Mouse (Mus musculus) gastrocnemius, adult 2 months (tissue): ENCODE data around the gene Sdhaf1. TPM values are rescaled to one million over a fixed set of nuclear protein-coding genes. Genes with fewer than 3 reads are reported as not detected.

Experiments
- DNase-seq: peaks from one replicate; pipeline ENCODE4 v3.0.0; 2022
- H3K27ac ChIP-seq: fragments of 200-600 bp; 2 replicates; pipeline ENCODE4 v1.8.1; 2022; ENCODE audit warnings: mild to moderate bottlenecking
- H3K4me3 ChIP-seq: fragments of 200-600 bp; 2 replicates; pipeline ENCODE4 v1.8.1; 2022; ENCODE audit warnings: mild to moderate bottlenecking, moderate library complexity
- CTCF ChIP-seq: fragments of 200-600 bp; IDR thresholded peaks from 2 replicates; pipeline ENCODE4 v1.8.1; 2022; ENCODE audit warnings: antibody characterized with exemption, mild to moderate bottlenecking, moderate library complexity
- intact Hi-C: fragments of 180-260 bp; cut with DNase I; formaldehyde crosslinking; loops from one replicate; pipeline ENCODE4 v1.15.1; 2025
- total RNA-seq, 2 experiments: library from RNA; stranded (reverse); gene quantifications; 2 replicates each; pipeline ENCODE4 v1.2.3; 2021

Sdhaf1 gene
- total RNA-seq, 2 experiments from 2014 or later = 5.9 to 6.9 TPM

DNA sequence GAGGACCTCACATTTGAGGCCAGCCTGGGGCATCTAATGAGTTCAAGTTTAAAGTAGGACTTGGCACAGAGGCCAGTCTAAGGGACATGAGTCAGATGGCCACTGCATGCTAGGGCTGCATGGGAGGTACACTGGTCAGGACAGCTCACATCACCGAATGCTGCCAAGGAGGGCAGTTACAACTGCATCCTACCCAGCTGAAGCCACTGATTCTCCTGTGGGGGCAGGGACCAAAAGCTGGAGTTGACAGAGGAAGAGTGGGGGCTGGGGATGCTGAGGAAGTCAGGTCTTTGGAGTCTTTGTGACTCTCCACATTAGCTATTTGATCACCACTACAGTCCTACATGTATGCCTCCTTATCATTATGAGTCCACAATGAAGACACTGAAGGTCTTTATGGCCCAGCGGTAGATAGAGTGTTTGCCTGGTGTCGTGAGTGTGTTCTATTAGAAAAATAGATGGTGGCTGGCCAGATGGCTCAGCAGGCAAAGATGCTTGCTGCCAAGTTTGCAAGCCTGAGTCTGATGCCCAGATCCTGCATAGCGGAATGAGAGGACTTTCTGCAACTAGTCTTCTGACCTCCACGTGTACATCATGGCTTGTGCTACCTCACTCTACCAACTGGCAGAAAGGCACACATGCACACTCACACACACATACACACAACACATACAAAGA is 15.9 kb upstream of the Sdhaf1 start:
- intact Hi-C loops = no loop called here
- no peak for DNase-seq
- no peak overlapping the region for H3K4me3 ChIP-seq
- H3K27ac ChIP-seq = no peak overlapping the region
- TF ChIP-seq CTCF = no peak

DNA sequence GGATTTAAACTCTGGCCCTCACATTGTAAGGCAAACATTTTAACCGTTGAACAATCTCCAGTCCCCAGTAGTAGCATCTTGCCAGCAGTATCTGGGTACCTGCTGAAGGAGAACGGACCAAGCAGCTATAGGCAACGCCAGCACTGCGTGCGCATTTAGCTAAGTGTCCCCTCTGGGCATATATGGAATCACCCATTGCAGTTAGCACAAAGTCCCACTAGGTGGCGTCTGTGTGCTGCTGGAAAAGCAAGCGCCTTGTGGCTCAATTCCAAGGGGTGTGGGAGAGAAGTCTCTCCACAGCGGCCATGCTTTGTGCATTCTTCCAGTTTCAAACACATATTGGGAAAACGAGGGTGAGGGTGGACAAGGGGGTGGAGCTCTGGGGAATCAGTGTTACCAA is 12.7 kb upstream of the Sdhaf1 start:
- Histone ChIP-seq H3K27ac (no peak overlapping the region), H3K4me3 (no peak overlapping the region)
- intact Hi-C loops = loop anchor here (2.0 kb wide), 1 partner anchor 96 kb away; no protein-coding TSS in a partner anchor
- peak; percentile 87 for TF ChIP-seq CTCF
- peak; percentile 85 for DNase-seq

DNA sequence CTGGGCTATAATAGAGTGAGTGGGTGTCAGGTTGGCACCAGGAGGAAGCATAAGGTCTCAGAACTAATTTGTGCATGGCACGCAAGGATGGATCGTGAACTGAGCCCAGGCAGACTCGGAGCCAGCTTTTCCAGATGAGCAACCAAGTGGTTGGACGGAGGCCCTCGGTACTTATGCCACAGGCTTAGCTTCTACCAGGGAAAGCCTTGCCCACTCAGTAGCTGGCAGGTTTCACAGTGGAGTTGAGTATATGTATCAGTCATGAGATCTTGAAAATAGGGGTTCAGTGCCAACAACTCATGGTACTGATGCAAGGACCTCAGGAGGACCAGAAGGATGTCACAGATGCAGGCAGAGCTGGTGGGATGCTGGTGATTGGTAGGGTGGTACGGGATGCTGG is 12.0 kb upstream of the Sdhaf1 start:
- no peak for TF ChIP-seq CTCF
- intact Hi-C loops = loop anchor here (2.0 kb wide), 1 partner anchor 97 kb away; no protein-coding TSS in a partner anchor

DNA sequence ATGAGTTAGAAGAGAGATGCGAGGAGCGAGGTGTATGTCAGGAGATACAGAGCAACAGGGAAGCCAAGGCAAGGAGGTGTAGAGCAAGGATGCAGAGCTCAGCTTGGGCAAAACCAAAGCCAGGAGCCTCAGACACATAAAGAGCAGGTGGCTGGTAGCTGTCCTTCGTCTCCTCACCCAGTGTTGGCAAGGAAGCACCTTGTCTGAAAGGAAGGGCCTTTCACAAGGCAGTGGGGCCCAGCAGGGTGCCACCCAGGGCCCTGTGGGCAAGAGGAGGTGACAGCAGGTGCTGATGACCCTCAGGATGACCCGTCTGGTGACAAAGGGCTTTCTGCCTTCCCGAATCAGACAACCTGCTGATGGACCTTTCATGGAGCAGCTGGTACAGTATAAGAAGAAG is 10.9 kb upstream of the Sdhaf1 start:
- DNase-seq = no peak
- no peak overlapping the region for H3K4me3 ChIP-seq
- H3K27ac ChIP-seq = no peak overlapping the region
- intact Hi-C loops = no loop called here
- TF ChIP-seq CTCF = no peak

More for the DNA sequence above, 12.0 kb upstream of the Sdhaf1 start:
- Histone ChIP-seq H3K4me3 (no peak overlapping the region), H3K27ac (no peak overlapping the region)
- no peak for DNase-seq

DNA sequence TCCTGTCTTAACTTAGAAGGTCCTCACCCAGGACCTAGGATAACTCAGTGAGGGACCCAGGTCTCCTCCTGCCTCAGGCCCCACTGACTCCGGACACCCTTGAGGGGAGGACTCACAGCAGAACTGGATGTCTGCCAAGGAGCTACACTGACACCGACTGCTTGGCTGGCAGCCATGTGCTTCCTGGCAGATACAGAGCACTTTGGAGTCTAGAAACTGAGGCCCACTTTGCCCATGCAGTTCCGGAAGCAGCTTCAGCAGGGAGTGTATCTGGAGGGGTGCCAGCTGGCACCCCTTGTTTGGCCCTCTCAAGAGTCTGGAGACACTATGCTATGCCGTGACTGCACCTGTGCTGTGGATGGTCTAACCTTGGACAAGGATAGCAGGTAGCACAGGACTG is 9.7 kb upstream of the Sdhaf1 start:
- no peak for TF ChIP-seq CTCF
- Histone ChIP-seq H3K4me3 (no peak overlapping the region), H3K27ac (no peak overlapping the region)
- intact Hi-C loops = no loop called here
- DNase-seq = peak; percentile 66

DNA sequence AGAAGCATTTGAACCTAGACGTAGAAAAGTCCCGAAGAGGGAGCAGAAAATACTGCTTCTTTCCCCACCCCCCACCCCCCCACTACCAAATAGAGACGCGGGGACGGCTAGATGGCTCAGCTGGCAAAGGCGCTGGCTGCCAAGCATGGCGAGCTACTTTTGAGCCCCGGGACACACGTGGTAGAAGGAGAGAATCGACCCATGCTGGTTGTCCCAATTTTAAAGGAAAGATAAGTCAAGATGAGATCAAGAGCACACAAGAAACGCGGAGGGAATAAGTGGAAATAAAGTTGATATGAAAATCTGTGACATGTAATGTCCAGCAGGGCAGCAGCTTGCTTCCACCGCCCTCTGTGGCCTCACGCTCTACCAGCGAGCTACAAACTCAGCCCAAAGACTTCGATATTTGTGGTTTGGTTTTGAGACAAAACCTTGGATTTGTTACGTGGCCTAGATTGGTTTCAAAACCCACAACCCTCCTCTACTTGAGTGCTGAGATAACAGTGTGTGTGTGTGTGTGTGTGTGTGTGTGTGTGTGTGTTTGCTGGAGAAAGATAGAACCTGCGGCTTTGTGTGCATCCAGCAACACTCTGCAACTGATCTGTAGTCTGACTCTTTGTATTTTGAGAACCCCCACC is 9.0 kb upstream of the Sdhaf1 start:
- Histone ChIP-seq H3K27ac (no peak overlapping the region), H3K4me3 (no peak overlapping the region)
- intact Hi-C loops = no loop called here
- no peak for DNase-seq
- no peak for TF ChIP-seq CTCF

DNA sequence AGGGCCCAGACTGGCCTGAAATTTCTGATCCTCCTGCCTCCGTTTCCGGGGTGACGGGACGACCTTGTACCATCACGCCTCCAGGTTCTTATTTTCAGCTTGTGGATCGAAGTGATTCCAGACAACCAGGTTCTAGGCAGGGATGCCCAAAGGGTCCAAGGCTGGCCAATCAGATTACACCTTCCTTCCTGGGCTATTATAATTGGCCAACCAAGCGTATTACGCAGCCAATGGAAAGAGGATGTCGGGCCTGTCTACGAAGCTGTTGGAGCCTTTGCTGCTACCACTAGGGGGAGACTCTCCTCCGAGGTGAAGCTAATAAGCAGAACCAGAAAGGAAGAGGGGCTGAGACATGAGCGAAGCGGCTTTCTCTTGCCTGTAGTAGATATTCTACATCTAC is 8.2 kb upstream of the Sdhaf1 start:
- Histone ChIP-seq H3K4me3 (peak overlapping the region; percentile 37), H3K27ac (no peak overlapping the region)
- TF ChIP-seq CTCF = peak; percentile 79
- peak; percentile 63 for DNase-seq
- intact Hi-C loops = no loop called here

DNA sequence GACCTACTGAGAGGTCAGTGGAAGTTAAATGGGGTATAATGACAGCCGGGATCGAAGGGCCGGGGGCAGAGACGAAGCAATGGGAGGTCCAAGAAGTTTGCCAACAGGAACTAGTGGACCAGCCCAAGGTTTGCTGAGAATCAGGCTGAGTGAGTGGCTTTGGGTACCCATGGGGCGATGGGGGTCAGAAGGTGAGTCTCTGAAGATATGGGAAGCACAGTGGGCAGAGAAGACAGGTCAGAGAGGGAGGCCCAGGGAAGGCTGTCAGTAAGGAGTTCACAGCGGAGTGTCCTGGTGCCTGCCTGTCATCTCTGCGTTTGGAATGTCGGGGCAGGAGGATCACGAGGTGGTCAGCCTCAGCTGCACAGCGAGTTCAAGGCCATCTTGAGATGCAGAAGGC is 4.7 kb upstream of the Sdhaf1 start:
- TF ChIP-seq CTCF = no peak
- no peak for DNase-seq
- H3K4me3 ChIP-seq = no peak overlapping the region
- no peak overlapping the region for H3K27ac ChIP-seq
- intact Hi-C loops = no loop called here

DNA sequence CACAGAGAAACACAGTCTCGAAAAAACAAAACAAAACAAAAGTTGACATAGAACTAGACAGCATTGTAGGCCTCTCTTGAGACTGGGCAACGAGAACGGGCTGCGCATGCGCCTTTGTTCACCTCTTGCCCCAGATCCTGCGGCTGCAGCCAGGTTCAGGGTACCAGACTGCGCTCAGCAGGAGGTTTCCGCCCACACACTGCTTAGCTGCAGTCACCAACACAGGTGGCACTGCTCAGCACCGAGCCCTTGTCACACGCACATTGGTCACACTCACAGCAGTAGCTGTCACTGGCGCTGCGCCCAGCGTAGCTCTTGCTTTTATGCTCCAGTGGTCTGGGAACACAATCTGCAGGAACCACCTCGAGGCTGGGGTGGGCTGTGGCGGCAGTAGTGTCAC is 3.4 kb upstream of the Sdhaf1 start:
- intact Hi-C loops = no loop called here
- no peak for DNase-seq
- TF ChIP-seq CTCF = no peak
- H3K4me3 ChIP-seq = no peak overlapping the region
- H3K27ac ChIP-seq = no peak overlapping the region

DNA sequence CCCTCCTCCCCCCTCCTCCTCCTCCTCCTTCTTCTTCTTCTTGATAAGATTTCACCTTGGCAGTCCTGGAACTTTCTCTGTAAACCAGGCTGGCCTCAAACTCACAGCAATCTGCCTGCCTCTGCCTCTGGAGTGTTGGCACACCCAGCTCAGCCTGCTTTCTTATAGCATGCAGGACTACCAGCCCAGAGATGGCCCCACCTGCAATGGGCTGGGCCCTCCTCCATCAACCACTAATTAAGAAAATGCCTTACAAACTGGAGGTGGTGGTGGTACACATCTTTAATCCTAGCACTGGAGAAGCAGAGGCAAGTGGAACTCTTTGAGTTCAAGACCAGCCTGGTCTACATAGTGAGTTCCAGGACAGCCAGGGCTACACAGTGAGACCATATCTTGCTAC is 2.7 kb upstream of the Sdhaf1 start:
- TF ChIP-seq CTCF = no peak
- intact Hi-C loops = no loop called here
- no peak overlapping the region for H3K4me3 ChIP-seq
- H3K27ac ChIP-seq = no peak overlapping the region
- no peak for DNase-seq

DNA sequence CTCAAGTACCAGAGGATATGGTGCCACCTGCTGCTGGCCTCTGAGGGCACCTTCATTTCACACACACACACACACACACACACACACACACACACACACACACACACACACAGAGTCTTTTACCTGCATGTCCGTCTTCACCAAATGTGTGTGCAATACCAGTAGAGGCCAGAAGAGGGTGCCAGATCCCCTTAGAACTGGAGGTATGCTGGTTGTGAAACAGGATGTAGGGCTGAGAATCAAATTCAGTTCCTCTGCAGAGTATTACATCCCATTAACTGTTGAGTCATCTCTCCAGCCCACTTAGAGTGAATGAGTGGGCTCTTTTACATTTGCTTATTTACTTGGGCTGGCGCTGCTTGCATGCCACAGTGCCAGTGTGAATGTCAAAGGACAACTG is 1.7 kb upstream of the Sdhaf1 start:
- no peak overlapping the region for H3K27ac ChIP-seq
- TF ChIP-seq CTCF = peak; percentile 60
- H3K4me3 ChIP-seq = no peak overlapping the region
- intact Hi-C loops = no loop called here
- peak; percentile 44 for DNase-seq

DNA sequence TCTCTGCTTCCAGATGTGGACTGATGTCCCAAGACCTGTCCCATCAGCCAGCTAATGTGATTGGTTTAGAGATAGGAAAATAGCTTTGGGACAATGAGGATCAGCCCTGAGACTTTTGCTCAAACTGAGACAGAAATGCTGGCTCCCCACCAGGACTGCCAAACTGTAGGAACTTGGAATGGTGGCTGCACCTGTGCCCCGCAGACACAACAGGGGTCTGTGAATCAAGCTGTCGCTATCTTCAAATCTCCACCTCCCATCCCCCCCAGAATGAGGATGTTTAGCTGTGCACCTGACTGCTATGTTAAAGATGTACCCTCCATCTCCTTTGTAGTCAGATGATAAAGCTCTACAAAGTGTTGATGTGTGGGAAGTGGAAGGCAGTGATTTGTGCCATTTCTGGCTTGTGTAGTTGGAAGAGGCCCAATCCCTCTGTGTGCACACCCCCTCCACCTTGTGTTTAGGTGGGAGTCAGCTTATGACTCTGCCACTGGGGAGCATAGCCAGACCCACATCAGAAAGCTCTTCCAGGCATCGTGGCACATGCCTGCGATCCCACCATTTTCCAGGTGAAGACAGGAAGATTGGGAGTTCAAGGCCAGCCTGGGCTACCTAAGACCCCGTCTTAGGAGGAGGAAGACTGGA is 727 bp upstream of the Sdhaf1 start:
- Histone ChIP-seq H3K4me3 (no peak overlapping the region), H3K27ac (no peak overlapping the region)
- no peak for TF ChIP-seq CTCF
- intact Hi-C loops = no loop called here
- no peak for DNase-seq

DNA sequence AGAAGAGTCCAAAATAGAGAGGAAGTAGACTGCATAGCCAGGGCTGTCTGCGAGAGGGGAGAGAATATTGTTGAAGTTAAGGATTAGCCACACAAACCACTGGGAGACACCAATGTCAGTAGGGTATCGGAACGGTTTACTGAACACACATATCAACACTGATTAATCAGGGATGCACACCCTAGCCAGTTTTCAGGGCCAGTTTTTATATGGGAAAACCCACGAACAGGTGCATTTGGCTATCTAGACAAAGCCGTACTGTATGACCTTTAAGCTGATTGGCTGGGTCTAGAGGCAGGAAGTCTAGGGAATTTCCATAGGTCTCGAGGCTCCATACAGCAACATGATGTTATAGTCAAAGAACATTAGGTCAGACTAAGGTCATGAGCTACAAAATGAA is 830 bp downstream of the Sdhaf1 start:
- DNase-seq = no peak
- Histone ChIP-seq H3K4me3 (peak overlapping the region; percentile 98), H3K27ac (peak overlapping the region; percentile 95)
- intact Hi-C loops = loop anchor here (2.0 kb wide), 1 partner anchor 406 kb away; the partner anchor contains the start of gene Tmem147
- no peak for TF ChIP-seq CTCF
